Mouse (Mus musculus) embryonic fibroblast, embryonic 13.5 days (primary cell): ENCODE measurements around the gene Fnbp1.

Experiments
- CTCF ChIP-seq: IDR thresholded peaks from 2 replicates; pipeline ENCODE4 v1.5.1; 2011; ENCODE audit warnings: mild to moderate bottlenecking, control low read depth, low read length, moderate library complexity, borderline replicate concordance; ENCODE audit not compliant: insufficient read depth
- POLR2A ChIP-seq: IDR thresholded peaks from 2 replicates; pipeline ENCODE4 v1.6.1; 2011; ENCODE audit warnings: low read depth, mild to moderate bottlenecking, control low read depth, low read length, moderate library complexity

DNA sequence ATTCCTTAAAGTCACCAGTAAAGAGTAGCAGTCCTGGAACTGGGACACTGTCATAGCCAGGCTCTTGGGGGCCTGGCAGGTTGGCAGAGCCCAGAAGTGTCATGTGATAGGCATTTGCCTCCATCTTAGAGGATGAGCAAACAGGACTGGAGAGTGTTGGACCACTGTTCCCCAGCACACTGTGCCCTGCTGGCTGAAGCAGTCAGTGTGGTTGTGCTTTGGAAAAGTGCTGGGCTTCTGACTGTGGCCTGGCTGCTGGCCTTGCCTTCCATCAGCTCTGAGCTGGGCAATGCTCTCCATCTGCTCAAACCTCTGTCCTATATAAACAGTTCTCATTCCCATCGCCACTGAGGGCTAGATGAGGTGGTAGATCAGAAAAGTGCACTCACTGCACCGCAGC is 121.6 kb downstream of the Fnbp1 start:
- TF ChIP-seq CTCF (no peak), POLR2A (no peak)
